Mouse (Mus musculus): ENCODE results near the gene Amn1.

- TF ChIP-seq HCFC1 (IDR thresholded peaks at IDR 0.05; ENCODE audit: borderline replicate concordance, insufficient read depth, low read length) (peak; percentile 98), MAFK (IDR thresholded peaks at IDR 0.05; ENCODE audit: insufficient read depth, low read depth, low read length) (no peak)
Observed at GRCm38 (mm10) chr6:149188041-149188924, at the start of gene Amn1.
